Mouse (Mus musculus) neural tube, embryonic 15.5 days (tissue): Measurements from ENCODE around the gene Ptprc. TPM values are rescaled to one million over a fixed set of nuclear protein-coding genes. Genes with fewer than 3 reads are reported as not detected.

Source experiments
- ATAC-seq: fragments of 200-750 bp; cut with Nextera tagmentation; 2 replicates; pipeline ENCODE4 v1.8.0; 2017; ENCODE audit warnings: mild to moderate bottlenecking, moderate TSS enrichment, moderate library complexity; ENCODE audit not compliant: low FRiP score
- H3K27ac ChIP-seq: fragments of 300-500 bp; sonication (generic); replicated peaks from 2 replicates; pipeline ENCODE4 v1.5.1; 2015; ENCODE audit warnings: mild to moderate bottlenecking, inconsistent platforms
- H3K27me3 ChIP-seq: fragments of 300-500 bp; sonication (generic); replicated peaks from 2 replicates; pipeline ENCODE4 v1.6.1; 2015; ENCODE audit warnings: inconsistent platforms
- H3K36me3 ChIP-seq: fragments of 300-500 bp; sonication (generic); 2 replicates; pipeline ENCODE4 v1.6.1; 2015; ENCODE audit warnings: inconsistent platforms
- H3K4me1 ChIP-seq: fragments of 300-500 bp; sonication (generic); 2 replicates; pipeline ENCODE4 v1.6.1; 2015; ENCODE audit warnings: inconsistent platforms
- H3K4me2 ChIP-seq: fragments of 300-500 bp; sonication (generic); 2 replicates; pipeline ENCODE4 v1.6.1; 2015; ENCODE audit warnings: inconsistent platforms, mild to moderate bottlenecking, moderate library complexity
- H3K4me3 ChIP-seq: fragments of 300-500 bp; sonication (generic); replicated peaks from 2 replicates; pipeline ENCODE4 v1.5.1; 2015; ENCODE audit warnings: mild to moderate bottlenecking, inconsistent platforms
- H3K9ac ChIP-seq: fragments of 300-500 bp; sonication (generic); replicated peaks from 2 replicates; pipeline ENCODE4 v1.6.1; 2015; ENCODE audit warnings: mild to moderate bottlenecking, inconsistent platforms
- H3K9me3 ChIP-seq: fragments of 300-500 bp; sonication (generic); replicated peaks from 2 replicates; pipeline ENCODE4 v1.6.1; 2016; ENCODE audit warnings: inconsistent platforms
- WGBS: fragments of 180-500 bp; shearing (Covaris S2); methylation state at CpG from one replicate; pipeline ENCODE4 v1.1.7; 2015; ENCODE audit warnings: mixed read lengths; 5-methylcytosine and 5-hydroxymethylcytosine counted together
- polyA plus RNA-seq: library from polyadenylated mRNA; unstranded; fragments of >200 nt; fragmentation: Nextera tagmentation; extraction: Ambion mirVana; gene quantifications from 2 replicates; pipeline ENCODE4 v1.2.1, GENCODE M21; 2015

The Ptprc gene
- polyA plus RNA-seq, 1 experiment from 2014 or later = 1.7 TPM

- H3K4me1 ChIP-seq = no peaks in the 10 kb centered on the region
Measured at GRCm38 (mm10) chr1:138126843-138127242, 48.7 kb downstream of the Ptprc start.

GRCm38 (mm10) chr1:138125281-138125680 is 50.2 kb downstream of the Ptprc start:
- no peaks in the 10 kb centered on the region for H3K27me3 ChIP-seq
- H3K4me3 ChIP-seq = no peak overlapping the region
- no peaks in the 10 kb centered on the region for H3K4me1 ChIP-seq
- 93% methylated on average over 1 of the region's 1 CpGs for WGBS
- no peaks in the 10 kb centered on the region for H3K36me3 ChIP-seq
- no peak for ATAC-seq
- no peak overlapping the region for H3K27ac ChIP-seq
- no peak overlapping the region for H3K9ac ChIP-seq
- no peak overlapping the region for H3K4me2 ChIP-seq
- H3K9me3 ChIP-seq = no peaks in the 10 kb centered on the region

More at GRCm38 (mm10) chr1:138126843-138127242, 48.7 kb downstream of the Ptprc start:
- no peak overlapping the region for H3K4me3 ChIP-seq
- no peak overlapping the region for H3K4me2 ChIP-seq
- WGBS = 63% methylated on average over 8 of the region's 8 CpGs
- no peak overlapping the region for H3K9ac ChIP-seq
- H3K27ac ChIP-seq = no peak overlapping the region
- ATAC-seq = no peak
- H3K27me3 ChIP-seq = no peaks in the 10 kb centered on the region
- no peaks in the 10 kb centered on the region for H3K36me3 ChIP-seq
- no peaks in the 10 kb centered on the region for H3K9me3 ChIP-seq

GRCm38 (mm10) chr1:138123866-138124265 is 51.6 kb downstream of the Ptprc start:
- Histone ChIP-seq H3K27ac (no peak overlapping the region), H3K9me3 (no peaks in the 10 kb centered on the region), H3K4me2 (no peak overlapping the region), H3K4me1 (no peaks in the 10 kb centered on the region), H3K36me3 (no peaks in the 10 kb centered on the region), H3K4me3 (no peak overlapping the region), H3K27me3 (no peaks in the 10 kb centered on the region), H3K9ac (no peak overlapping the region)
- 48% methylated on average over 3 of the region's 3 CpGs for WGBS
- ATAC-seq = no peak

- Histone ChIP-seq H3K36me3 (no peaks in the 10 kb centered on the region), H3K4me3 (no peak overlapping the region), H3K9ac (no peak overlapping the region), H3K4me1 (no peaks in the 10 kb centered on the region), H3K27ac (no peak overlapping the region), H3K4me2 (no peak overlapping the region), H3K9me3 (no peaks in the 10 kb centered on the region), H3K27me3 (no peaks in the 10 kb centered on the region)
- ATAC-seq = no peak
- 60% methylated on average over 12 of the region's 12 CpGs for WGBS
Measured at GRCm38 (mm10) chr1:138119895-138120294, 55.6 kb downstream of the Ptprc start.

- ATAC-seq = no peak
- 19% methylated on average over 1 of the region's 1 CpGs for WGBS
- H3K27ac ChIP-seq = no peak overlapping the region
- H3K9me3 ChIP-seq = no peaks in the 10 kb centered on the region
- H3K27me3 ChIP-seq = no peaks in the 10 kb centered on the region
- H3K4me3 ChIP-seq = no peak overlapping the region
- no peak overlapping the region for H3K9ac ChIP-seq
- no peak overlapping the region for H3K4me2 ChIP-seq
- H3K4me1 ChIP-seq = 0 out of 2 replicates have a peak, but pooled peaks cover 3% of the 10 kb centered on the region
- no peaks in the 10 kb centered on the region for H3K36me3 ChIP-seq
Measured at GRCm38 (mm10) chr1:138093219-138093618, 82.3 kb downstream of the Ptprc start.

GRCm38 (mm10) chr1:138085810-138086209 is 89.7 kb downstream of the Ptprc start:
- Histone ChIP-seq H3K4me1 (peaks cover 3% of the 10 kb centered on the region; the same call in 1 of the 2 replicates), H3K4me3 (no peak overlapping the region), H3K4me2 (no peak overlapping the region), H3K36me3 (no peaks in the 10 kb centered on the region), H3K9ac (no peak overlapping the region), H3K27me3 (no peaks in the 10 kb centered on the region), H3K27ac (no peak overlapping the region), H3K9me3 (no peaks in the 10 kb centered on the region)
- ATAC-seq = no peak
- 3% methylated on average over 1 of the region's 1 CpGs for WGBS

- no peak for ATAC-seq
- Histone ChIP-seq H3K9me3 (no peaks in the 10 kb centered on the region), H3K4me3 (no peak overlapping the region), H3K4me2 (no peak overlapping the region), H3K4me1 (peaks cover 3% of the 10 kb centered on the region; the same call in 1 of the 2 replicates), H3K36me3 (no peaks in the 10 kb centered on the region), H3K27ac (no peak overlapping the region), H3K27me3 (no peaks in the 10 kb centered on the region), H3K9ac (no peak overlapping the region)
Measured at GRCm38 (mm10) chr1:138083707-138084106, 91.8 kb downstream of the Ptprc start.

GRCm38 (mm10) chr1:138080308-138080707 is 95.2 kb downstream of the Ptprc start:
- no peak overlapping the region for H3K9ac ChIP-seq
- H3K4me1 ChIP-seq = peaks cover 3% of the 10 kb centered on the region; the same call in 1 of the 2 replicates
- 94% methylated on average over 1 of the region's 1 CpGs for WGBS
- H3K27ac ChIP-seq = no peak overlapping the region
- no peak overlapping the region for H3K4me3 ChIP-seq
- H3K27me3 ChIP-seq = no peaks in the 10 kb centered on the region
- no peaks in the 10 kb centered on the region for H3K36me3 ChIP-seq
- H3K4me2 ChIP-seq = no peak overlapping the region
- ATAC-seq = no peak
- no peaks in the 10 kb centered on the region for H3K9me3 ChIP-seq

GRCm38 (mm10) chr1:138044196-138044945 is 131.1 kb downstream of the Ptprc start:
- H3K27me3 ChIP-seq = no peaks in the 10 kb centered on the region
- ATAC-seq = peak; percentile 88
- H3K9me3 ChIP-seq = no peaks in the 10 kb centered on the region
- no peak overlapping the region for H3K27ac ChIP-seq
- WGBS = 35% methylated on average over 10 of the region's 10 CpGs
- H3K4me3 ChIP-seq = no peak overlapping the region
- peaks cover 8% of the 10 kb centered on the region; the same call in 1 of the 2 replicates for H3K4me1 ChIP-seq
- peak overlapping the region; percentile 41; the same call in 1 of the 2 replicates for H3K4me2 ChIP-seq
- H3K9ac ChIP-seq = no peak overlapping the region
- H3K36me3 ChIP-seq = no peaks in the 10 kb centered on the region

- no peak overlapping the region for H3K27ac ChIP-seq
- no peak overlapping the region for H3K4me3 ChIP-seq
- WGBS = 49% methylated on average over 5 of the region's 5 CpGs
- H3K36me3 ChIP-seq = no peaks in the 10 kb centered on the region
- ATAC-seq = no peak
- no peaks in the 10 kb centered on the region for H3K27me3 ChIP-seq
- peaks cover 8% of the 10 kb centered on the region; the same call in 1 of the 2 replicates for H3K4me1 ChIP-seq
- H3K4me2 ChIP-seq = no peak overlapping the region
- no peaks in the 10 kb centered on the region for H3K9me3 ChIP-seq
- no peak overlapping the region for H3K9ac ChIP-seq
Measured at GRCm38 (mm10) chr1:138040556-138040955, 135.0 kb downstream of the Ptprc start.

- H3K27me3 ChIP-seq = no peaks in the 10 kb centered on the region
- ATAC-seq = no peak
- no peak overlapping the region for H3K27ac ChIP-seq
- H3K36me3 ChIP-seq = no peaks in the 10 kb centered on the region
- no peaks in the 10 kb centered on the region for H3K9me3 ChIP-seq
- 37% methylated on average over 1 of the region's 1 CpGs for WGBS
- H3K9ac ChIP-seq = no peak overlapping the region
- peaks cover 6% of the 10 kb centered on the region; the same call in 1 of the 2 replicates for H3K4me1 ChIP-seq
- H3K4me2 ChIP-seq = no peak overlapping the region
- H3K4me3 ChIP-seq = no peak overlapping the region
Measured at GRCm38 (mm10) chr1:138039201-138039600, 136.3 kb downstream of the Ptprc start.

GRCm38 (mm10) chr1:138037484-138037883 is 138.0 kb downstream of the Ptprc start:
- no peak overlapping the region for H3K4me3 ChIP-seq
- ATAC-seq = no peak

More at GRCm38 (mm10) chr1:138037484-138037883, 138.0 kb downstream of the Ptprc start:
- H3K27ac ChIP-seq = no peak overlapping the region
- H3K4me1 ChIP-seq = peaks cover 4% of the 10 kb centered on the region; the same call in 1 of the 2 replicates
- no peaks in the 10 kb centered on the region for H3K9me3 ChIP-seq
- no peaks in the 10 kb centered on the region for H3K36me3 ChIP-seq
- H3K27me3 ChIP-seq = no peaks in the 10 kb centered on the region
- 75% methylated on average over 5 of the region's 5 CpGs for WGBS
- H3K9ac ChIP-seq = no peak overlapping the region
- no peak overlapping the region for H3K4me2 ChIP-seq
